Mouse (Mus musculus): ENCODE results near the gene Mroh7. TPM values are rescaled to one million over a fixed set of nuclear protein-coding genes. Genes with fewer than 3 reads are reported as not detected.

Gene Mroh7
- polyA plus RNA-seq, 1 experiment from 2014 or later = 1.2 TPM

DNA sequence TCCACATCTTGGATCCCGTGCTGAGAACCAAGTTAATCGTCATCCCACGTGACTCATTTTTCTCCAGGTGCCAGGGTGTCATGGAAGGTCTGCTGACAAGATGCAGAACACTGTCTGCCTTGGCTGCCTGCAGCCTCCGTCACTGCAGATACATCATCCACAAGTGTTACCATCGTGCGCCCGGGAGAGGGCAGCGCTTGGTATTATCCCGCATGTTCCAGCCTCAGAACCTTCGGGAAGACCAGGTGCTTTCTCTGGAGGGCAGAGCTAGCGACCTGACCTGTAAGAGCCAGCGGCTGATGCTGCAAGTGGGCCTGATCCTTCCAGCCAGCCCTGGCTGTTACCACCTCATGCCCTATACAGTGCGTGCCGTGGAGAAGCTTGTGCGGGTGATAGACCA lies 77.7 kb downstream of the Mroh7 start:
- H3K4me1 ChIP-seq (ENCODE audit: control insufficient read depth, insufficient read depth, low read depth, low read length) = peaks cover 8% of the 10 kb centered on the region
- H3K4me3 ChIP-seq (ENCODE audit: low read length) = no peak overlapping the region
- H3K27ac ChIP-seq (ENCODE audit: low read depth, low read length) = no peak overlapping the region
- no peak for ATAC-seq
- no peaks in the 10 kb centered on the region for H3K36me3 ChIP-seq (ENCODE audit: control insufficient read depth, insufficient read depth, low read length)
- H3K9me3 ChIP-seq (ENCODE audit: control insufficient read depth, low read length) = no peaks in the 10 kb centered on the region
- no peaks in the 10 kb centered on the region for H3K27me3 ChIP-seq (replicated peaks; ENCODE audit: control insufficient read depth, insufficient read depth, low read length)
- no peak overlapping the region for H3K4me2 ChIP-seq (ENCODE audit: low read length)
- H3K9ac ChIP-seq (ENCODE audit: low read depth, low read length) = no peak overlapping the region
- WGBS = 97% methylated on average over 15 of the region's 15 CpGs

GRCm38 (mm10) chr4:106652546-106652945 lies 78.2 kb downstream of the Mroh7 start:
- no peak for ATAC-seq
- Histone ChIP-seq H3K27me3 (replicated peaks; ENCODE audit: control insufficient read depth, insufficient read depth, low read length) (no peaks in the 10 kb centered on the region), H3K36me3 (ENCODE audit: control insufficient read depth, insufficient read depth, low read length) (no peaks in the 10 kb centered on the region), H3K4me1 (ENCODE audit: control insufficient read depth, insufficient read depth, low read depth, low read length) (peaks cover 8% of the 10 kb centered on the region), H3K4me3 (ENCODE audit: low read length) (no peak overlapping the region), H3K4me2 (ENCODE audit: low read length) (no peak overlapping the region), H3K9me3 (ENCODE audit: control insufficient read depth, low read length) (no peaks in the 10 kb centered on the region), H3K9ac (ENCODE audit: low read depth, low read length) (no peak overlapping the region), H3K27ac (ENCODE audit: low read depth, low read length) (no peak overlapping the region)
- 95% methylated on average over 3 of the region's 3 CpGs for WGBS

- peak; percentile 98 for ATAC-seq
- Histone ChIP-seq H3K36me3 (ENCODE audit: control insufficient read depth, insufficient read depth, low read length) (no peaks in the 10 kb centered on the region), H3K4me1 (ENCODE audit: control insufficient read depth, insufficient read depth, low read depth, low read length) (peaks cover 8% of the 10 kb centered on the region), H3K27ac (ENCODE audit: low read depth, low read length) (peak within 1 kb of the TSS; percentile 76), H3K9me3 (ENCODE audit: control insufficient read depth, low read length) (no peaks in the 10 kb centered on the region), H3K9ac (ENCODE audit: low read depth, low read length) (peak within 1 kb of the TSS; percentile 77), H3K4me2 (ENCODE audit: low read length) (peak within 1 kb of the TSS; percentile 97), H3K27me3 (replicated peaks; ENCODE audit: control insufficient read depth, insufficient read depth, low read length) (no peaks in the 10 kb centered on the region), H3K4me3 (ENCODE audit: low read length) (peak within 1 kb of the TSS; percentile 62)
- WGBS = 3% methylated on average over 40 of the region's 40 CpGs
Observed at GRCm38 (mm10) chr4:106650833-106651527, 79.7 kb downstream of the Mroh7 start, which contains the start of gene Pars2. Pars2 (plus strand) TSS chr4:106651069.

GRCm38 (mm10) chr4:106647137-106647536 lies 83.6 kb downstream of the Mroh7 start:
- no peak overlapping the region for H3K9ac ChIP-seq (ENCODE audit: low read depth, low read length)
- H3K9me3 ChIP-seq (ENCODE audit: control insufficient read depth, low read length) = no peaks in the 10 kb centered on the region
- H3K4me2 ChIP-seq (ENCODE audit: low read length) = no peak overlapping the region
- peaks cover 8% of the 10 kb centered on the region for H3K4me1 ChIP-seq (ENCODE audit: control insufficient read depth, insufficient read depth, low read depth, low read length)
- 78% methylated on average over 6 of the region's 6 CpGs for WGBS
- H3K36me3 ChIP-seq (ENCODE audit: control insufficient read depth, insufficient read depth, low read length) = no peaks in the 10 kb centered on the region
- H3K27ac ChIP-seq (ENCODE audit: low read depth, low read length) = no peak overlapping the region
- no peaks in the 10 kb centered on the region for H3K27me3 ChIP-seq (replicated peaks; ENCODE audit: control insufficient read depth, insufficient read depth, low read length)
- ATAC-seq = no peak
- no peak overlapping the region for H3K4me3 ChIP-seq (ENCODE audit: low read length)

GRCm38 (mm10) chr4:106645797-106646196 lies 84.9 kb downstream of the Mroh7 start:
- 68% methylated on average over 5 of the region's 5 CpGs for WGBS

DNA sequence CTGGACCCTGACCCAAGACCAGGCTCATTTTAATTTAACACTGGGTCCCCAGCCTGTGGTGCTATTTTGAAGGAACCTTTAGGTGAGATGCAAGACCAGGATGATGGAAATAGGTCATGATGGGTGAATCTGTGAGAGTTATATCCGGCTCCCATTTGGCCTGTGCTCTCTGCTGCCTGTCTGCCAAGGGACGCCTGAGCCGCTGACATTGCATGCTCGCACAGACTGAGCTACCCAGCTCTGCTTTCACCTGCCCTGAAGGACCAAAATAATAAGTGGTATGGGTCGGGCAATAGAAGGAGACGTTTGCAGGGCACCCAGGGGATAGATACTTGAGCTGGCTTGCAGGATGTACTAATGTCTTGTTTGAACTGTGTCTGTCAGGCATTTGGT lies 86.5 kb downstream of the Mroh7 start:
- Histone ChIP-seq H3K36me3 (ENCODE audit: control insufficient read depth, insufficient read depth, low read length) (no peaks in the 10 kb centered on the region), H3K4me3 (ENCODE audit: low read length) (no peak overlapping the region), H3K27me3 (replicated peaks; ENCODE audit: control insufficient read depth, insufficient read depth, low read length) (no peaks in the 10 kb centered on the region), H3K9ac (ENCODE audit: low read depth, low read length) (no peak overlapping the region), H3K4me1 (ENCODE audit: control insufficient read depth, insufficient read depth, low read depth, low read length) (no peaks in the 10 kb centered on the region), H3K9me3 (ENCODE audit: control insufficient read depth, low read length) (no peaks in the 10 kb centered on the region), H3K27ac (ENCODE audit: low read depth, low read length) (no peak overlapping the region), H3K4me2 (ENCODE audit: low read length) (no peak overlapping the region)
- no peak for ATAC-seq
- WGBS = 76% methylated on average over 6 of the region's 6 CpGs

More at GRCm38 (mm10) chr4:106645797-106646196, 84.9 kb downstream of the Mroh7 start:
- H3K9me3 ChIP-seq (ENCODE audit: control insufficient read depth, low read length) = no peaks in the 10 kb centered on the region
- H3K4me2 ChIP-seq (ENCODE audit: low read length) = no peak overlapping the region
- no peaks in the 10 kb centered on the region for H3K27me3 ChIP-seq (replicated peaks; ENCODE audit: control insufficient read depth, insufficient read depth, low read length)
- no peak overlapping the region for H3K27ac ChIP-seq (ENCODE audit: low read depth, low read length)
- no peak overlapping the region for H3K9ac ChIP-seq (ENCODE audit: low read depth, low read length)
- no peaks in the 10 kb centered on the region for H3K36me3 ChIP-seq (ENCODE audit: control insufficient read depth, insufficient read depth, low read length)
- no peaks in the 10 kb centered on the region for H3K4me1 ChIP-seq (ENCODE audit: control insufficient read depth, insufficient read depth, low read depth, low read length)
- ATAC-seq = no peak
- no peak overlapping the region for H3K4me3 ChIP-seq (ENCODE audit: low read length)

DNA sequence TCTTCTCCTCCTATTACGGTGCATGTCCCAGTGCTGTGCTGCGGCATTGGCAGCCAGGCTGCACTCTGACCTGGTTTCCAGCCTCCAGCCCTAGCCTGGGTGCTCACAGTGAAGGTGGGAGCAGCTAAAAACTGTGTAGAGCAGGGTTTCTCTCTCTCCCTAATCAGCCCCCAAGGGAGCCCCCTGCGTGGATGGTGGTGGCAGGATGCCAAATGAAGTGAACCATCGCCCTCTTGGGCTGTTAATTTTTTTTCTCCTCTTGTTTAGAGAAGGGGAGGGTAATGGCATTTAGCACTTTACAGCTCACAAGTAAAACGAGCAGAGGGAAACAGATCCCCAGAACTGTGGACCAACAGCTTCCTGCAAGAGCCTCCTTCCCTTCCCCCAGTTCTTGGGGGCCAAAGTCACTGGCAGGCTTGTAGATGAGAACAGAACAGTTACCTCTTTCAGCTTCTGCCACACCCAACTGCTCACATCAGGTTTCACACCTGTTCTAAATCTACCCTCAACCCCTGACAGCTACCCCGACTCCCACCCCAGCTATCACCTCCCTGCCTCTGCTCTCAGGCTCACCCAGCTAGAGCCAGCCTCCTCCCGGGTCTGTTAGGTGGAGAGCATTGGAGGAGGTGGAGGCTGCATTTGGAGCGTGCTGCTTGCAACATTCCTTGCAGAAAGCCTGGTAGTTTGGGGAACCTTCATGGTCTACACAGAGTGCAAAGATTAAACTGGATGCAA lies 87.1 kb downstream of the Mroh7 start:
- Histone ChIP-seq H3K4me1 (ENCODE audit: control insufficient read depth, insufficient read depth, low read depth, low read length) (no peaks in the 10 kb centered on the region), H3K27ac (ENCODE audit: low read depth, low read length) (no peak overlapping the region), H3K9me3 (ENCODE audit: control insufficient read depth, low read length) (no peaks in the 10 kb centered on the region), H3K27me3 (replicated peaks; ENCODE audit: control insufficient read depth, insufficient read depth, low read length) (no peaks in the 10 kb centered on the region), H3K36me3 (ENCODE audit: control insufficient read depth, insufficient read depth, low read length) (no peaks in the 10 kb centered on the region), H3K4me2 (ENCODE audit: low read length) (no peak overlapping the region), H3K9ac (ENCODE audit: low read depth, low read length) (no peak overlapping the region), H3K4me3 (ENCODE audit: low read length) (no peak overlapping the region)
- WGBS = 44% methylated on average over 8 of the region's 8 CpGs
- no peak for ATAC-seq

DNA sequence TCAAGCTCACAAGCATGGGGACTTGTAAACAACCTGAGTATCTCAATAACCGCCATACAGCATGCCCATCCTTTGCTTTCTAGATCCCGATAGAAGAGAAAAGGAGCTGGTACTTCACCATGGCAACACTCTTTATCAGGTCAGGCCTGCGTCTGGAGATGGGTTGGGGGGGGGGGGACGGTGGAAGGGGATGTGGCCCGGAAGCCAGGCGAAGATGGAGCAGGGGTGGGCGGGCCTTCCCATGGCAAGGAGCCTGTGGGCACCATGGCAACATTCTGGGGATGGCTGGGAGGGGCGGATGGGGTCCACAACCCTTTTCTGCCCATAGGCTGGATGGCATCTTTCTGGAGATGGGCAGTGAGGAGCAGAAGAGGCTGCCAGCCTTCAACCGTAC lies 96.6 kb downstream of the Mroh7 start:
- Histone ChIP-seq H3K4me2 (ENCODE audit: low read length) (peak overlapping the region; percentile 35; the same call in 1 of the 2 replicates), H3K27ac (ENCODE audit: low read depth, low read length) (peak overlapping the region; percentile 78), H3K4me1 (ENCODE audit: control insufficient read depth, insufficient read depth, low read depth, low read length) (peaks cover 27% of the 10 kb centered on the region), H3K9ac (ENCODE audit: low read depth, low read length) (0 out of 2 replicates have a peak overlapping the region, but pooled peaks have one; percentile 39), H3K36me3 (ENCODE audit: control insufficient read depth, insufficient read depth, low read length) (no peaks in the 10 kb centered on the region), H3K4me3 (ENCODE audit: low read length) (no peak overlapping the region), H3K9me3 (ENCODE audit: control insufficient read depth, low read length) (no peaks in the 10 kb centered on the region), H3K27me3 (replicated peaks; ENCODE audit: control insufficient read depth, insufficient read depth, low read length) (no peaks in the 10 kb centered on the region)
- ATAC-seq = peak; percentile 26; the same call in 1 of the 2 replicates
- 17% methylated on average over 6 of the region's 9 CpGs for WGBS
